Mouse (Mus musculus): ENCODE measurements around the gene Nhsl2. TPM values are rescaled to one million over a fixed set of nuclear protein-coding genes. Genes with fewer than 3 reads are reported as not detected.
"Not testable (repeated sequence)": the region's sequence is repeated elsewhere in the genome, so short reads cannot be mapped to it uniquely, and the experiment has no call there.

Nhsl2 gene
- polyA plus RNA-seq, 1 experiment from 2014 or later = 1.3 TPM

DNA sequence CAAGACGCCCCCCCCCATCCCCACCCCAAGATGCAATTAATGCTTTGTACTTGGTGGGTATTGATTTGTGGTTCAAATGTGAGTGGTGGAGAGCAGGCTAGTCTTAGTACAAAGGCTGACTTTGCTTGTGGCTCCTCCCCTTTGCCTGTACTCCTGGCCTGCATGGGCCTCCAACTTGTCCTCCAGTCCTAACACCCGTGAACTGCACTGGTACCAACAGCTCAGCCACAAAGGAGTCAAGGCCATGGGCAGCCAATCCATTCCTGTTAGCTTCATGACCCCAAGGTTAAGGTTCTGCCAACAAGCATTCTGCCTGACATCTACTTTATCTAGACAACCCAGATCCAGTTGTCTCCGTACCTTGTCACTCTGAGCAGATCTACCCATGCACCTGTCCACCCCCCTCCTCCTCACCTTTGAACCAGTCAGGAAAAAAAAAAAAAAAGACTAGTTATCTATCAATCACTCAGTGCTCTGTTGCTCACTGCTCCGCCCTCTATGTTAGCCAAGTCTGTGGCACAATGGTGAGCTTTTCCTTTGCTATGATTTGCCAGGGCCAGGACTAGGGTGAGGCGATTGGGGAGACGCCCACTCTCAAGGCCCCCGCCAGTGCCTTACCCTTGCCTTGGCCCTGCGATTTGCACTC, 236.7 kb downstream of the Nhsl2 start:
- Histone ChIP-seq H3K9ac (ENCODE audit: low read depth, low read length) (no peak overlapping the region), H3K36me3 (ENCODE audit: control insufficient read depth, insufficient read depth) (no peaks in the 10 kb centered on the region), H3K27me3 (replicated peaks; ENCODE audit: control insufficient read depth, insufficient read depth, low read length) (no peaks in the 10 kb centered on the region), H3K4me2 (replicated peaks; ENCODE audit: low read depth) (no peak overlapping the region), H3K4me3 (ENCODE audit: low read depth, low read length) (no peak overlapping the region), H3K4me1 (replicated peaks; ENCODE audit: control insufficient read depth, insufficient read depth, low read length) (no peaks in the 10 kb centered on the region), H3K27ac (ENCODE audit: low read depth, low read length) (no peak overlapping the region; the same call in 1 of the 2 replicates), H3K9me3 (ENCODE audit: control insufficient read depth) (no peaks in the 10 kb centered on the region)
- ATAC-seq = peak; percentile 93
- WGBS = 62% methylated on average over 8 of the region's 8 CpGs
- no peak for TF ChIP-seq CTCF (IDR thresholded peaks at IDR 0.05; ENCODE audit: low read depth)

DNA sequence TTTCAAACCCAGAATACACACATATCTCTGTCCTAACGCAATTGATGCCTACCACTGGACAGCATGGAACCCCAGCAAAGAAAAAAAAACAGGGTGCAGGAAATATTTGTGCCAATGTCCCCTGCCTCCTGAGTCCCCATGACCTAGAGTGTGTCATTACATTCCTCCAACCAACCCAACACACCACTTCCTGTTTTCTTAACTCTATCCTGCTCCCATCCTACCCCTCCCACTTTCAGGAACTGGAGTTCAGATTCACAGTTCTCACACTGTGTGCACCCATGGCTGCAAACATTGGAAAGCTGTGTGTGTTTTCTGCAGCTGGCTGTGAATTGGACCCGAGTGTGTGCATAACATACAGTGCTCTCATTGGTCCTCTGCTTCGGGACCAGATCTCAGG, 241.4 kb downstream of the Nhsl2 start:
- no peaks in the 10 kb centered on the region for H3K27me3 ChIP-seq (replicated peaks; ENCODE audit: control insufficient read depth, insufficient read depth, low read length)
- no peaks in the 10 kb centered on the region for H3K9me3 ChIP-seq (ENCODE audit: control insufficient read depth)
- H3K4me2 ChIP-seq (replicated peaks; ENCODE audit: low read depth) = no peak overlapping the region
- H3K4me1 ChIP-seq (replicated peaks; ENCODE audit: control insufficient read depth, insufficient read depth, low read length) = no peaks in the 10 kb centered on the region
- TF ChIP-seq CTCF (IDR thresholded peaks at IDR 0.05; ENCODE audit: low read depth) = no peak
- H3K9ac ChIP-seq (ENCODE audit: low read depth, low read length) = no peak overlapping the region
- no peaks in the 10 kb centered on the region for H3K36me3 ChIP-seq (ENCODE audit: control insufficient read depth, insufficient read depth)
- H3K27ac ChIP-seq (ENCODE audit: low read depth, low read length) = no peak overlapping the region
- WGBS = 63% methylated on average over 3 of the region's 3 CpGs
- ATAC-seq = no peak
- no peak overlapping the region for H3K4me3 ChIP-seq (ENCODE audit: low read depth, low read length)

DNA sequence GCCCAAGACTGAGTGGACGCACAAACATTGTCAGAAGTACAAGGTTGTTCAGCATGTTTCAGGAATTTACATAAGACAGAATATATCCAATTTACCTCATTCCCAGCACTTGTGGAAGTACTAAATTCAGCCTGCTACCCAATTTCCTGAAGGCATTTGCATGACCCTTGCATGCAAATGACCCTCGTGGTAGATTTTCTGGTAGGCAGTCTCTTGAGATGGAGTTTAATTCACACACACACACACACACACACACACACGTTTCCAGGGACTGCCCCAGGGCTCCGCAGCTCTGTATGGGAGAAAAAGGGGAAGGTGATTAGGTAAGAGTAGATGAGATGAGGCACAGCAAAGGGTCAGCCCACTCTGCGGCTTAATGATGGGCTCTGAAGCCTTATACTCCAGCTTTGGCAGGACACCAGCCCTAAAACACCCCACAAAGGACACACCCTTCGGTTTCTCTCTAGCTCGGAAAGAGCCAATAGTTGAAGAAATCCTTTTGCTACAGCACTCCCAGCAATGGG, 245.3 kb downstream of the Nhsl2 start:
- H3K4me1 ChIP-seq (replicated peaks; ENCODE audit: control insufficient read depth, insufficient read depth, low read length) = no peaks in the 10 kb centered on the region
- 73% methylated on average over 7 of the region's 7 CpGs for WGBS
- H3K9ac ChIP-seq (ENCODE audit: low read depth, low read length) = no peak overlapping the region
- H3K9me3 ChIP-seq (ENCODE audit: control insufficient read depth) = no peaks in the 10 kb centered on the region
- no peak overlapping the region for H3K4me2 ChIP-seq (replicated peaks; ENCODE audit: low read depth)
- no peaks in the 10 kb centered on the region for H3K27me3 ChIP-seq (replicated peaks; ENCODE audit: control insufficient read depth, insufficient read depth, low read length)
- no peak overlapping the region for H3K27ac ChIP-seq (ENCODE audit: low read depth, low read length)
- no peak for TF ChIP-seq CTCF (IDR thresholded peaks at IDR 0.05; ENCODE audit: low read depth)
- H3K4me3 ChIP-seq (ENCODE audit: low read depth, low read length) = no peak overlapping the region
- H3K36me3 ChIP-seq (ENCODE audit: control insufficient read depth, insufficient read depth) = no peaks in the 10 kb centered on the region
- no peak for ATAC-seq

DNA sequence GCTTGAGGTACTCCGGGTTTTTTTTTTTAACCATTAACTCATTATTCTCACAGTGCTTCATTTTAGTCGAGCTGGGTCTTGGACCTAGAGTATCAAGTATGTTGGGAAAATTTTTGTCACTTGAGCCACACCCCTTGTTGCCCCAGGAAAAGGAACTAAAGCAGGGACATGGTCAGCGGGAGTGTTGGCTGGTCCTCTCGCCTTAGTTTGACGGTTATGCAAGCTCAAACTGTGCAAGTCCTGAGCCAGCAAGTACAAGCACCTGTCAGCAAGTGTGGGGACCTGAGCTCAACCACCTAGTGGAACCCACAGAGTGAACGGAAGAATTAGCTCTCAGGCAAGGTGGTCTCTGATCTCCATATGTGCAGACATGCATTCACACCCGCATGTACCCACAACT, 252.7 kb downstream of the Nhsl2 start:
- Histone ChIP-seq H3K27ac (ENCODE audit: low read depth, low read length) (no peak overlapping the region), H3K4me3 (ENCODE audit: low read depth, low read length) (no peak overlapping the region), H3K27me3 (replicated peaks; ENCODE audit: control insufficient read depth, insufficient read depth, low read length) (no peaks in the 10 kb centered on the region), H3K9ac (ENCODE audit: low read depth, low read length) (no peak overlapping the region), H3K36me3 (ENCODE audit: control insufficient read depth, insufficient read depth) (no peaks in the 10 kb centered on the region), H3K4me2 (replicated peaks; ENCODE audit: low read depth) (no peak overlapping the region), H3K4me1 (replicated peaks; ENCODE audit: control insufficient read depth, insufficient read depth, low read length) (no peaks in the 10 kb centered on the region), H3K9me3 (ENCODE audit: control insufficient read depth) (no peaks in the 10 kb centered on the region)
- no peak for ATAC-seq
- no peak for TF ChIP-seq CTCF (IDR thresholded peaks at IDR 0.05; ENCODE audit: low read depth)
- 65% methylated on average over 7 of the region's 7 CpGs for WGBS

DNA sequence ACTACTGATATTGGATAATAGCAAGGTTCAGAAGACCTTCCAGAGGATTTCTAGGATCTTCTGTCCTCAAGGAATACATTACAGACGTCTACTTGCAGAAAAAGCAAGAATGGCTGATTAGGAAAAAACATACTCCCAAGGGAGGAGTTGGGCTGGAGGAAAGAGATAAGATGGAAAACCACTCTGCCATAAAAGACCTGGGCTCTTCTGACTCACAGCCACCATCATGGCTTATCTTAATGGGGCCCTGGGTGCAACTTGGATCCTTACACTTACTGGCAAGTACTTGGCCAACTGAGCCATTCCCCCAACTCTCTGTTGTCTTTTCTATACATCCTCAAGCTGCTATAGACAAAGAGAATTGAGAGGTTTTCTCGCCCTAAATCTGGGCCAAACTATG, 254.6 kb downstream of the Nhsl2 start:
- H3K27ac ChIP-seq (ENCODE audit: low read depth, low read length); H3K9me3 ChIP-seq (ENCODE audit: control insufficient read depth); H3K27me3 ChIP-seq (replicated peaks; ENCODE audit: control insufficient read depth, insufficient read depth, low read length); H3K36me3 ChIP-seq (ENCODE audit: control insufficient read depth, insufficient read depth); ATAC-seq; H3K4me1 ChIP-seq (replicated peaks; ENCODE audit: control insufficient read depth, insufficient read depth, low read length); H3K9ac ChIP-seq (ENCODE audit: low read depth, low read length); H3K4me2 ChIP-seq (replicated peaks; ENCODE audit: low read depth); H3K4me3 ChIP-seq (ENCODE audit: low read depth, low read length): not testable (repeated sequence)
- 47% methylated on average over 2 of the region's 2 CpGs for WGBS

DNA sequence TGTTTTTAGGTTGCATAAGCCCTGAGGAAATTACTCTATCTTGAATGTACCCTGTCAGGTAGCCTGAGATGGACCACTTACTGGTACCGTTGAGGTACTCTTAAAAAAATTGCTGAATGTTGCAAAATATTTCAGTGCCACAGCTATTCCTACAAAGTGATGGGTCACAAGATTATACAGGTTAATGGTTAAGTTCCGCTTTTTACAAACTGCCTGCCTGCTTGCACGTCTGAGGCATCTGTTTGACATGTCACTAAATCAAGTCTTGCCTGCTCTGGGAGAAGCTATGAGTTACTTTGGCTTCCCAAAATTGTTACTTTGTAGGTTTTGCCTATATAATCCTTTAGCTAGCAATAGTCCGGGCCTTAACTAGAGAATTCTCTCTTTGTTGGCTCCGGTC, 260.2 kb downstream of the Nhsl2 start:
- not testable (repeated sequence) for H3K27ac ChIP-seq (ENCODE audit: low read depth, low read length); H3K4me1 ChIP-seq (replicated peaks; ENCODE audit: control insufficient read depth, insufficient read depth, low read length); H3K9ac ChIP-seq (ENCODE audit: low read depth, low read length); H3K9me3 ChIP-seq (ENCODE audit: control insufficient read depth); ATAC-seq; H3K27me3 ChIP-seq (replicated peaks; ENCODE audit: control insufficient read depth, insufficient read depth, low read length); H3K36me3 ChIP-seq (ENCODE audit: control insufficient read depth, insufficient read depth); H3K4me3 ChIP-seq (ENCODE audit: low read depth, low read length); H3K4me2 ChIP-seq (replicated peaks; ENCODE audit: low read depth)
- WGBS = 66% methylated on average over 5 of the region's 5 CpGs

DNA sequence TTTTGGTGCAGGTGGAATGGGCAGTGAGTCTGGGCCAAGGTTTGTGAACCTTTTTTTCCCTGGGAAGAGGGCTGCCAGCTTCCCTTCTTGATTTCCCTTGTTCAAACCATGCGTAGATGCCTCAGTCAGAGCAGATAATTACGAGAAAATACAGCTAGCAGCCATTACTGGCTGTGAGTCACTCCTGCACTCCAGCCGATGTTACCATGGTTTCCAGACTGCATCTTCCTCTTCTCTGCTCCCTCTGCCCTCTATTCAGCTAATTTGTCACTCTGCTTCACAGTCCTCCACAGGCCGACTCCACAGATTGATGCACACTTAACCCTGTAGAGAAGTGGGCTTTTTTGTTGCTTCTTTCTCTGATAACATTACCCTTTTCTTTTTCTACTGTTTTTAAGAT, 266.5 kb downstream of the Nhsl2 start:
- Histone ChIP-seq H3K27me3 (replicated peaks; ENCODE audit: control insufficient read depth, insufficient read depth, low read length) (no peaks in the 10 kb centered on the region), H3K4me3 (ENCODE audit: low read depth, low read length) (no peak overlapping the region), H3K4me1 (replicated peaks; ENCODE audit: control insufficient read depth, insufficient read depth, low read length) (no peaks in the 10 kb centered on the region), H3K4me2 (replicated peaks; ENCODE audit: low read depth) (no peak overlapping the region), H3K9ac (ENCODE audit: low read depth, low read length) (no peak overlapping the region), H3K36me3 (ENCODE audit: control insufficient read depth, insufficient read depth) (no peaks in the 10 kb centered on the region), H3K9me3 (ENCODE audit: control insufficient read depth) (no peaks in the 10 kb centered on the region), H3K27ac (ENCODE audit: low read depth, low read length) (no peak overlapping the region)
- TF ChIP-seq CTCF (IDR thresholded peaks at IDR 0.05; ENCODE audit: low read depth) = no peak
- WGBS = 69% methylated on average over 4 of the region's 4 CpGs
- no peak for ATAC-seq
